Mouse (Mus musculus) WW6 (cell line): ENCODE results near the gene Btbd19.
A peak's percentile ranks its signal among the peaks of the same experiment; 100 is the strongest.

Experiments used
- DNase-seq: peaks from one replicate; pipeline ENCODE4 v3.0.0-alpha.2; 2013; ENCODE audit warnings: low read depth, low spot score

The Btbd19 gene

DNA sequence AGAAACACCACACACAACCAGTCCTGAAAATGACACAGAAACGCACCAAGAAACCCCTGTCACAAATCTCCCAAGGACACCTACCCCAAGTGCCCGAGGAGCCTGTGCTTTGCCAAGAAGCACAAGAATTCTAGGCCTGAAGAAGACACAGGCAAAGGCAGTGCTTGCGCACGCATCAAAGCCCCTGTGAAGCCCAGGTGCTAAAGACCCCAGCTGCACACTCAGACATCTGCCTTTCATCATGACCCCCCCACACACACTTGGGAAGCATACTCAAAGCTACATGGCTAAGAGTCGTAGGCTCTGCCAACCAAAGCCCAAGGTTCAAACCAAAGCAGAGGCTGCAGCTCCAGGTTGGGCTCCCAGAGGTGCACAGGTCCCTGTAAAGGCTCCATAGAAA is 9.9 kb downstream of the Btbd19 start:
- DNase-seq = no peak

DNA sequence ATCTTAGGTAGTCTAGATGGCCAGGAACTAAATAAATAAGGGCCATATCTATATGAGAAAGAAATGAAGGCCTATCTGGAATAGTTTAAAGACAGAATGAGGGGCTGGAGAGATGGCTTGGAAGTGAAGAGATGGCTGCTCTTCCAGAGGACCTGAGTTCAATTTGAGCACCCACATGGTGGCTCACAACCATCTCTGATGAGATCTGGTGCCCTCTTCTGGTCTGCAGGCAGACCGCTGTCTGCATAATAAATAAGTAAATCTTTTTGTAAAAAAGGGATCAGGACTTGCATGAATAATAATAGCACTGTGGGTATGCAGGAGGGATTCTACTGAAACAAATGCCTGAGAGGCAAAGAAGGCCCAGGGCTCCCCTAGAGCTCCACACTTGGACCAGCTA is 12.3 kb downstream of the Btbd19 start:
- DNase-seq = no peak

DNA sequence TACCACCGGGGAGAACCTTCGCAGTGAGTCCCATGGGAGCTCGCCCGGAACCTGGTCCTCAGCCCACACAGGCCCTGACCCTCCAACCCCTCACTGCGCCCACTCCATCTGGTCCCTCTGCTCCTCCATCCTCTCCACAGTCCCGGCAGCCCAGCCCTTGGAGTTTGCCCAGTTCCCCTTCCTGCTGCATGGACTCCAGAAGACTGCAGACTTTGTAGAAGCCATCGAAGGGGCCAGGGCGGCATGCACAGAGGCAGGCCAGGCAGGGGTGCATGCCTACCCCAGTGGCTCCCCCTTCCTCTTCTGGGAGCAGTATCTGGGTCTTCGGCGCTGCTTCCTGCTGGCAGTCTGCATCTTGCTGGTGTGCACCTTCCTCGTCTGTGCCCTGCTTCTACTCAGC is 14.5 kb downstream of the Btbd19 start:
- no peak for DNase-seq

DNA sequence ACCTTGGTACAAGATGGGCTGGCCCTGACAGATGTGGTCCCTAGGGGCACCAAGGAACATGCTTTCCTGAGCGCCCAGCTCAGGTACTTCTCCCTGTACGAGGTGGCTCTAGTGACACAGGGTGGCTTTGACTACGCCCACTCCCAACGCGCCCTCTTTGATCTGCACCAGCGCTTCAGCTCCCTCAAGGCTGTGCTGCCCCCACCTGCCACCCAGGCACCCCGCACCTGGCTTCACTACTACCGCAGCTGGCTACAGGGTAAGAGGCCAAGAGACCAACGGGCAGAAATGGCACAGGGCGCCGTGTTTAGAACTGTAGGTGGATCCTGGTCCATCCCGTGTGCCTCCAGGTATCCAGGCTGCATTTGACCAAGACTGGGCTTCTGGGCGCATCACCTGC is 15.3 kb downstream of the Btbd19 start:
- DNase-seq = no peak

DNA sequence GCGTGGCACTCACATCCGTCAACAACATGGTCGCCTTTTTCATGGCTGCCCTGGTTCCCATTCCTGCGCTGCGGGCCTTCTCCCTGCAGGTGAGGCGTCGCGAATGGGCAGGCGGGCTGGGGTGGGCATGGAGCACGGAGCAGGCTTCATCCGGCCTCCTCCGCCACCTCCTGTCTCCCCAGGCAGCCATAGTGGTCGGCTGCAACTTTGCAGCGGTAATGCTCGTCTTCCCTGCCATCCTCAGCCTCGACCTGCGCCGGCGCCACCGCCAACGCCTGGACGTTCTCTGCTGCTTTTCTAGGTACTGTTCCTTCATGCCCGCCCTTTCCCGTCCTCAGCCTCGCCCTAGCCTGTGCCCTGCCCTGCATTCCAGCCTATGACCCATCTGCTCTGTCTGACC is 16.2 kb downstream of the Btbd19 start:
- DNase-seq = no peak

DNA sequence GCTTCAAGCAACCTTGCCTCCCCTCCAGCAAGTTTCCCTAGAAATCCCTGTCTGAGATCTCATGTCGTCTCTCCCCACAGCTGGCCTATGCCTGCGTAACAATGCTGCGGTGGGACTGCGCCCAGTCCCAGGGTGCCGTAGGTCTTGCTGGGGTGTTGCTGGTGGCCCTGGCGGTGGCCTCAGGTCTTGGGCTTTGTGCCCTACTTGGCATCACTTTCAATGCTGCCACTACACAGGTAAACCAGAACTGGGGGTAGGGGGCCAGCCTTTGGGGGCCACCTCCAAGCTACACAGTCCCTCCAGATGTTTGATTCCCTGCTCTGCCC is 17.0 kb downstream of the Btbd19 start:
- DNase-seq = no peak

DNA sequence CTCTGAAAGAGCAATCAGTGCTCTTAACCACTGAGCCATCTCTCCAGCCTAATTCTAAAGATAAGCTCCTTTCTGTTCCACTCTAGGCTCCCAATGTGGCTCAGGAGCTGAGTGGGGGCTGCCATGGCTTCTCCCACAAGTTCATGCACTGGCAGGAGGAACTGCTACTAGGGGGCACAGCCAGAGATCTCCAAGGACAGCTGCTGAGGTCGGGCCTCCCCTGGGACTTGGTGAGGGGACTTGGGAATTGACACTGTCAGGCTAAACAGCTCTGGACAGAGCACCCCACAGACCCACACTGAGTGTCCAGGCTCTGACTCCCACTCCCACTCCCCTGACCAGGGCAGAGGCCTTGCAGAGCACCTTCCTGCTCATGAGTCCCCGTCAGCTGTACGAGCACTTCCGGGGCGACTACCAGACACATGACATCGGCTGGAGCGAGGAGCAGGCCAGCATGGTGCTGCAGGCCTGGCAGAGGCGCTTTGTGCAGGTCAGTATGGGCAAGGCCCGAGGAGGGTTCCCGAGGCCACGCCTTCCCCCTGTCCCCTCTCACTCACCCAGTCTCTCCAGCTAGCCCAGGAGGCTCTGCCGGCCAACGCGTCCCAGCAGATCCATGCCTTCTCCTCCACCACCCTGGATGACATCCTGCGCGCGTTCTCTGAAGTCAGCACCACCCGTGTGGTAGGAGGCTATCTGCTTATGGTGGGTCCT is 17.6 kb downstream of the Btbd19 start:
- no peak for DNase-seq

DNA sequence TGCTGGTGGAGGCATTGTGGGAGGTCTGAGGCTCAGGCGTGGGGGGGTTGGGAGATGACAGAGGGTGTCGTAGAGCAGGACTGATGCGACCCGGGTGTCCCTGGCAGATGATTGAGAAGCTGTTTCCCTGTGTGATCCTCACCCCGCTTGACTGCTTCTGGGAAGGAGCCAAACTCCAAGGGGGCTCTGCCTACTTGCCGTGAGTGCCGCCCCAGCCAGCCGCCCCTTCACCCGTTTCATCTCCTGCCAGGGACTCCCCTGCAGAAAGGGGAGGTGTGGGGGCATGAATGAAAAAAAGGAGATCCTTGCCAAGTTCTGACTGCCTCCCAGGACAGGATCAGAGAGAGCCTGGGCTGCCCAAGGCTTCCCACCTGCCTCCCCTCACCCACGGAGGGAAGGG is 20.4 kb downstream of the Btbd19 start:
- no peak for DNase-seq

DNA sequence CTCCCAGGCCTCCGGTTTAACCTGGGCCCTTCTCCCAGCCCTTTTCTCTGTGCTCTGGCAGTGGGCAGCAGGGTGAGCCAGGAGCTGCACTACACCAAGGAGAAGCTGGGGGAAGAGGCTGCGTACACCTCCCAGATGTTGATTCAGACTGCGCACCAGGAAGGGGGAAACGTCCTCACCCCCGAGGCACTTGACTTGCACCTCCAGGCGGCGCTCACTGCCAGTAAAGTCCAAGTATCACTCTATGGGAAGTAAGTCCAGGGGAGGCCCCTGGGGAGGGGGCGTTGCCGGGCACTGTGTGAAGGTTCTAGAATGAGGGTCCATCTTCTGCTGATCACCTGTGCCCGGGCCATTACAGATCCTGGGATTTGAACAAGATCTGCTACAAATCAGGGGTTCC is 20.9 kb downstream of the Btbd19 start:
- no peak for DNase-seq

DNA sequence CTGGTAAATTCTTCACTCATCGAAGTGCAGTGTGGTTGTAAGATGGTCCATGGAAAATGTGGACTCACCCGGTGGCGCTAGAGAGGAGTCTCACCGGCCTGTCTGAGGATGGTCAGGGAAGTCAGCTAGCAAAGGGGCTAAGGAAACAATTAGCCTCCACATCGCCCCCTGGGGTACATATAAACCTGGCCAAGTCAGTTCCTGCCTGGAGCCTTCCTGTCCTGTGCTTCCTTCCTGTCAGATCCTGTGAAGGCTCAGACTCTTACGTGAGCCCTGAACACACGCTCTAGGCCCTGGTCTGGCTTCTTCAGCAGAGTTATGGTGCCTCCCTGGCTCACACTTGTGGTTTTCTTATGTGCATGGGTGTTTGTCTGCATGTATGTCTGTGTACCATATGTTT is 24.3 kb downstream of the Btbd19 start:
- peak; percentile 65 for DNase-seq

DNA sequence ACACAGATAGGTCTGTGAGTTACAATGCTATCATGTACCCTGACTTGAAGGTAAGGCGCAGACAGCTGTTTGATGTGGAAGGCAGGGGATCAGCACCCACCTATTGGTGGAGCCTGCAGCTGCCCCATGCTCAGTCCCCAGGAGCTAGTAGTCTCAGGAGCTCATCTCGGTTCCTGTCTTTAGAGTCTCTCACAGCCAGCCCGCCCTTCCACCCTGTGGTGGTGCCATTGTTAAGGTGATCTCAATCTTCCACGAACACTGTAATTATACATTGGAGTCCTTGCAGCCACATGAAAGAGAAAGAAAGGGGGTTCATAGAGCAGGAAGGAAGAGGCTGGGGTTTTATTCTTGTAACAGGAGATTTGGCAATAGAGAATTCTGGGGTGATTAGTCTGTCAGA is 25.5 kb downstream of the Btbd19 start:
- no peak for DNase-seq

DNA sequence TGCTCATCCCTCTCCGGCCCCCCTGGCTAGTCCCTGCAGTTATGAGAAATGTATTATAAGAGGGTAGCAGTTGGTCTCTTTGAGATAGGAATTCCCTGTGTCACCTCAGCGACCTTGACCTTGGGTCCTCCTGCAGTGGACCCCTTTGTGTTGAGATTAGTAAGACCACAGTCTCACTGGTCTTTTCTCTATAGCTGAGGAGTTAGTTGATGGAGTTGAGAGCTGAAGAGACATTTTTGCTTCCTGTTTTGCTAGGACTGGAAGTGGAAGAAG is 26.8 kb downstream of the Btbd19 start:
- DNase-seq = no peak

DNA sequence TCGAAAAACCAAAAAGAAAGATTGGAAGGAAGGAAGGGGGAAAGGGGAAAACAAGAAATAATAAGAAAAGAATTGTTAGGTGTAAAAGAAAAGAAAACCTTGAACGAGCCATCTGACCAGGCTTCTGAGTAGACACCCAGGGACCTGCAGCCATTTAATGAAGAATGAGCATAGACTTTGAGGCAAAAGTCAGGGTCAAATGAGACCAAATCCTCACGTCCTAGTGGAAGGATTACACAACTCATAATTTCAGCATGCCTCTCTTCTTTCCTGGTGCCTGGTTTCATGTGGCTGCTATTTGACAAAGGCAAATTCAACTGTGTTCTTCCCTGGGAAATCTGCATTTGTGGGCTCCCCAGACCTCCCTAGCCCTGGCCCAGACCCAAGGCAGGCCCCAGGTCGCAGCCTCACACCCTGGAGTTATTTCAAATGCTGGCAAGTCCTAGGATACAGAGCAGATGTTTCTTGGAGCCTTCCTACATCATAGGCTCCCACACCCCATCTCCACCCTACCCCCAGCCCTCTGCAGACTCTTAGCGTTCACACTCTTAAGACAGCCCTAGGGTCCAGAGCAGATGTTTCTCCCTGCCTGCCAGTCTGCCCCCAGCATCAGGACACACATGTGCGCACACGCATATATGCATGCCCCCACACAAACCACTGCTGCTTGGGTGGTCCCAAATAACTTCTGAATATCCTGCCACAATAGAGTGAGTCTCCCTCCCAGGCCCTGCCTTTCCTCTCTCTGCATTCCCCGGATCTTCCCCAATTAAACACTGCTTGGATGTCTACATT is 27.4 kb downstream of the Btbd19 start:
- DNase-seq = no peak

DNA sequence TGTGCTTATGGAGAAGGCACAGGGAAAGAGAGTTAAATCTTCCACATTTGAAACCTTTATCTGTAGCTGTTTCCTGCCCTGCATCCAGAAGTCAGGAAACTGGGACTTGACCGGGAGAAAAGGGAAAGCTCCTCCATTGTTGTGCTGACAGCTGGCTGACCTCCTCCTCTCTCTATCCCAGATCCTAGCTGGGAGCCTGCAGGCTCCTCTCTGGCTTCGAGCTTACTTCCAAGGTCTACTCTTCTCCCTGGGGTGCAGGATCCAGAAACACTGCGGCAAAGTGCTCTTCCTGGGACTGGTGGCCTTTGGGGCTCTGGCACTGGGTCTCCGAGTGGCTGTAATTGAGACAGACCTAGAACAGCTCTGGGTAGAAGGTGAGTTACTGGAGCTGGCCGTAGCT is 28.9 kb downstream of the Btbd19 start:
- no peak for DNase-seq

DNA sequence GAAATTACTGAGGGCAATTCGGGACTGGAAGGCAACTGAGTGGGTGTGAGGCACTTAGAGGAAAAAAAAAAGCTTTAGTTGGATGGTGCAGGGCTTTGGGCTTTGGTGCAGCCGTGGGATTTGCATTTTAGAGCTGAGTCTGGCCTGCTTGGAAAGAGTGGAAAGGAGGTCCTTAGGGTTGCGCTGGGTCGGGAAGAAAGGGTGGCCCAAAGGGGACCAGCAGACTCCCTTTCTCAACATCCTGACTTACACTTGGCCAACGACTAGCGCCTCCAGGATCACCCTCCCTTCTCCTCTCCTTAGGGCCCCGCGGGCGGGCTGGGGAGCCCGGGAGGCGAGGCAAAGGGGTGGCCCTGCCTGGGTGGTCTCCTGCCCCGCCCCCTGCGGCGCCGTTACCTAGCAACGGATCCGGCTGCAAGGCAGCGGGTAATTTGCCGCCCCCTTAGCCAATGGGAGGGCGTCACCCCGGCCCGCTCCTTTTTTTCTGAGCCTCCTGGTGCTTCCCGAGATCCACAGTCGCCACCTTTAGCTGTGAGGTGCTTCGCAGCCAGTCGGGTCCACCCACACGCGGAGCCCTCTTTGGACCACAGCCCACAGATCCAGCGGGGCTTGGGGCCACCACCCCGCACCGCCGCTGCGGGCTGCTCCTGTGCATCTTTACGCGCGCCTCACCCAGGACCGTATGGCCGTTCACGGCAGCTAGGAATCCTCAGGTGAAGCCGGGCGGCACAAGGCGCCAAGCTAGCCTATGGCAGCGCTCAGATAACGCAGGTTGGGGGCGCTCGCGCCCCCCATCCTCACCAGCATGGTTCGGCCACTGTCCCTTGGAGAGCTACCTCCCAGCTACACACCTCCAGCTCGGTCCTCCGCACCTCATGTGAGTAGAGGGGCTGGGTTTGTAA is 29.7 kb downstream of the Btbd19 start, which contains the start of gene Ptch2:
TSS of gene Ptch2 (plus strand) at position 525 of the 902 bp plus-strand sequence.
- DNase-seq = peak; percentile 78

DNA sequence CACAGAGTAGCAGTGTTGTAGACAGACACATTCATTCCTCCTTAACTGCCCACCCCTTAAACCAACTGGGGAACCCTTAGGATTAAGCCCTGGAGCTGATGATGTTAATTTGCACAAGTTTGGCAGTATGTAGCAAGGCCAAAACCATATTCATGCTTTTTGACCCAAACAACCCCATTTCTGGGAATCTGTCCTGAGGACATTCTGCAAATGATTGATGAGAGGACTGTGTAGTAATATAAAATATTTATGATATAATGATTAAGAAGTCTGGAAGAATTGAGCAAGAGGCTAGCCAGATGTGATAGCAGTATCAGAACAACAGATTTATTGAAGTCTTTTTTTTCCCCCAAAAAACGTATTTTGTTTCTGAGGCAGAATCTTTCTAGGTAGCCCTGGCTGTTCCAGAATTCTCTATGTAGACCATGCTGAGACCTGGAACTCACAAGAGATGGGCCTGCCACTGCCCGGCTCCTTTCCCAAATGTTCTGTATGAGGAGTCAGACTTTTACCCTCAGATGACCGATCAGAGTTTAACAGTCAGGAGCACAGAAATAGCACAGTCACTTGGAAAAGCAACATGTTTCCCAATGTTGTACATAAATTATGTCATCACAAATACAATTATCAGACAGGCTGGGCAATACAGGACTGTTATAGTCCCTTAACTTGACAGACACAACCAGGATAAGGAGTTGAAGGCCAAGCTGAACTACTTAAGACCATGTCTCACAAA is 30.7 kb downstream of the Btbd19 start:
- DNase-seq = no peak

DNA sequence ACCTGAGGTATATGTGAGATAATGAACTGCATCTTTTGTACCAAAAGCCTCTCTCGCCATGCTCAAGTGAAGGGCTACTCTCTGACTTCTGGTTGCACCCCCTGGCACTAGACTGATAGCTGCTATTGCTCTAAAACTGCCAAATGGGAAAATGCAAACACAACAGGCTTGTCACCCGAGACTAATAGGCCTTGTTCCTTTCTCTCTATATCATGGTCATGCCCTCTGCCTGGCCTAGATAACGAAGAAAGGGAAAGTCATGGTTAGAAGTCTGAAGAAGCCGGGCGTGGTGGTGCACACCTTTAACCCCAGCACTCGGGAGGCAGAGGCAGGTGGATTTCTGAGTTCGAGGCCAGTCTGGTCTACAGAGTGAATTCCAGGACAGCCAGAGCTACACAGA is 34.9 kb downstream of the Btbd19 start:
- DNase-seq = no peak

DNA sequence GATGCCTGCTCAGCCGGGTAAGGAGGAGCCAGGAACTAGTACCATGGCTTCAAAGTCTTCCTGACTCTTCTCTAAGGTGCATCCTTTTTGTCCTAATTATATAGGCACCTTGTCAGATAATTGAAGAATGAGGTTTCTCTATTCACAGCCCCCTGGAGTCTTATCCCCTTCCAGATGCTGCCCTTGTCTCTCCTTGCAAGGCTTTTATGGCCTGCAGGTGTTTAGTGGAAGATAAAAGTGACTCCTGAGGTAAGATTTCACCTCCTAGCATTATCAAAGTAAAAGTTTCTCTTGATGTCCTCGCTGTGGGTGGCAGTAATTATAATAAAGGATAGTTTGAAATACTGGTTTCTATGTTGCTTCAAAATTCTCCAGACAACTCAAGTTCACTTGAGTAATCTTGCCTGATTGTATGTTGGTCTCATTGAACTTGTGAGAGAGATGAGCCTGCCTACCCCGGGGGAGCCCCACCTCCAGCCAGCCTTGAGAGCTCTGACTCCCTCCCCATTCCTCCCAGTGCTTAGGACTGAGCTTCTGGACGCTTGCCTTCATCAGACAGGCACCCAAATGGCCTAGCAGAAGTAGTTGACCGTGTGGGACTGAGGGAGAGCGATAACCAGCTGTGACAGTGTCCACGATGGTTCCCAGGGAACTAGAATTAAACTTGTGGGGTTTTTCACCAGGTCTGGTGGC is 37.4 kb downstream of the Btbd19 start:
- DNase-seq = no peak

DNA sequence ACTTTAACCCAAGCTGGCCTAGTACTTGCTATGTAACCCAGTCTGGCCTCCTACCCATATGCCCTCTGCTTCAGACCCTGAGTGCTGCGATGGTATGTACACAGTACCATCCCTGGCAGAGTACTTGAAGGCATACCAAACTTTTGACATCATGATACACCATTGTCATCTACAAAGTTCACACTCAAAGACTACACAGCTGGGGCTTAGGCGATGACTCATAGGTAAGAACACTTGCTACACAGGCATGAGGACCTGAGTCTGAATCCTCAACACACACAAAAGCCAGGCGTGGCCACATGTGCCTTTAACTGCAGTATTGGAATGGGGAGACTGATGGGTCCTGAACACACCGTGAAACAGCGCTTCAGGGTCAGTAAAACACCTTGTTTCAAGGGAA is 54.3 kb downstream of the Btbd19 start:
- no peak for DNase-seq

DNA sequence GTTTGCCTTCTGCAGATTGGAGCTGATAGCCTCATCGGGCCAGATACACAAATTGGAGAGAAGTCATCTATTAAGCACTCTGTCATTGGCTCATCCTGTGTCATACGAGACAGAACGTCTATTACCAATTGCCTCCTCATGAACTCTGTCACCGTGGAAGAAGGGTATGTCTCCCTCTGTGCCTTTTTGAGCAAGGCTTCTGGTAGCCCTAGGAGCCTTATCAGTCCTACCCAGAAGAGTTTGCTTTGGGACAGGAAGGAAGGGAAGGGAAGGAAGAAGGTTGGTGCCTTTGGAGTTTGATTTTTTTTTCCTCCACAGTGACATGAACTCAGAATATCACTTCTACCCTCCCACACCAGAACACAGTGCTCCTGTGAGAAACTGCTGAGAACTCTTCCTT is 54.9 kb downstream of the Btbd19 start:
- no peak for DNase-seq

DNA sequence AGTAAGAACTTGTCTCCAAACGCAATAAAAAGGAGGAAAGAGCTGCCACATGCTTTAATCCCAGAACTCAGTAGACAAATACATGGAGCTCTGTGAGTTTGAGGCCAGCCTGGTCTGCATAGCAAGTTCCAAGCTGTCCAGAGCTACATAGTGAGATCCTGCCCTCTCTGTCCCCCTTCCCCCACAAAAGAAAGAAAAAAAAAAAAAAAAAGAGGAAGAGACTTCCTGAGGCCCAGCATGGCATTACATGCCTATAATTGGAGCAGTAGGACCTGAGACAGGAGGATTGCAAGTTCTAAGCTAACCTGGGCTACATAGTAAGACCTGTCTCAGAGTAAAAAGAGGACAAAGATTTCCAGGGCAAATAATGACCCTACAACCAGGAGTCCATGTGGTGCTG is 55.9 kb downstream of the Btbd19 start:
- no peak for DNase-seq
